Mouse (Mus musculus): ENCODE data around the gene Evi5.

Evi5 gene

GRCm38 (mm10) chr5:107711689-107712088, 163.2 kb downstream of the Evi5 start:
- no peak for DNase-seq (ENCODE audit: low read depth, low spot score)

- DNase-seq (ENCODE audit: low read depth, low spot score) = no peak
Measured at GRCm38 (mm10) chr5:107708124-107708797, 166.6 kb downstream of the Evi5 start.

GRCm38 (mm10) chr5:107706262-107706661, 168.6 kb downstream of the Evi5 start:
- no peak for DNase-seq (ENCODE audit: low read depth, low spot score)

- DNase-seq (ENCODE audit: low read depth, low spot score) = no peak
Measured at GRCm38 (mm10) chr5:107705756-107706155, 169.2 kb downstream of the Evi5 start.

- DNase-seq (ENCODE audit: low read depth, low spot score) = no peak
Measured at GRCm38 (mm10) chr5:107703207-107703763, 171.6 kb downstream of the Evi5 start.

- DNase-seq (ENCODE audit: low read depth, low spot score) = no peak
Measured at GRCm38 (mm10) chr5:107701658-107702057, 173.2 kb downstream of the Evi5 start.

GRCm38 (mm10) chr5:107700873-107701272, 174.0 kb downstream of the Evi5 start:
- DNase-seq (ENCODE audit: low read depth, low spot score) = no peak

- no peak for DNase-seq (ENCODE audit: low read depth, low spot score)
Measured at GRCm38 (mm10) chr5:107698888-107699287, 176.0 kb downstream of the Evi5 start.

GRCm38 (mm10) chr5:107695019-107695418, 179.9 kb downstream of the Evi5 start:
- no peak for DNase-seq (ENCODE audit: low read depth, low spot score)
